Mouse (Mus musculus) ES-E14 (cell line): ENCODE measurements at regions not wholly inside any gene's neighbourhood (a gene's known extent, or its start where the extent isn't known, plus 50 kb on each side); places are given as distances from the start of the nearest gene placed in this dataset.

Experiments
- HCFC1 ChIP-seq: IDR thresholded peaks from 2 replicates; pipeline ENCODE4 v1.6.1; 2012; ENCODE audit warnings: low read length, inconsistent platforms, borderline replicate concordance; ENCODE audit not compliant: insufficient read depth
- MAFK ChIP-seq: IDR thresholded peaks from 2 replicates; pipeline ENCODE4 v1.6.1; 2014; ENCODE audit warnings: mild to moderate bottlenecking, low read depth, low read length, inconsistent platforms; ENCODE audit not compliant: insufficient read depth

DNA sequence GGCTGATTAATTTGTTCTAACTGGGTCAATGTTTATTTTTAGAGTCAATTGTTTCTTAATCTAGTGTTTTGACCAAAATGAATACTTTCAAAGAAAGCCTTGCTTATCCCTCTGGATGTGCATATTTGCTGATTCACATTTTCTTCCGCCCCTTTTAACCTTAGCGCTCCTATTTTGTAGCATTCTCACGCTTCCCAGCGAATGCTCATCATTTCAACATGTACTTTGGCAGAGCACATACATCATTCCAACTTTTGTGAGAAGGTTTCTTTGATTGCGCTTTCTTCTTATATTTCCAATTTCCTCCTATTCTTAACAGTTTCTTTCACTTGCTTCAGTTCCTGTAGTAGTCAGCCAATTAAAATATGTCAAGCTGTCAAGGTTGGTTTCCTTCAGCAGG is 998.7 kb downstream of the Tecrl start:
- TF ChIP-seq HCFC1, result no peak
- no peak for TF ChIP-seq MAFK
